Mouse (Mus musculus): ENCODE measurements around the gene Dpysl4. TPM values are rescaled to one million over a fixed set of nuclear protein-coding genes. Genes with fewer than 3 reads are reported as not detected.

Gene Dpysl4
- total RNA-seq, 2 experiments from 2014 or later = 0.23 to 0.75 TPM

- no peak for TF ChIP-seq CTCF (IDR thresholded peaks at IDR 0.05)
- intact Hi-C loops (cut with DNase I) = no loop called here
- no peak overlapping the region for H3K27ac ChIP-seq
- H3K4me3 ChIP-seq = no peak overlapping the region
- DNase-seq = no peak
These were observed 19.3 kb downstream of the Dpysl4 start for GRCm38 (mm10) chr7:139105076-139105475.

DNA sequence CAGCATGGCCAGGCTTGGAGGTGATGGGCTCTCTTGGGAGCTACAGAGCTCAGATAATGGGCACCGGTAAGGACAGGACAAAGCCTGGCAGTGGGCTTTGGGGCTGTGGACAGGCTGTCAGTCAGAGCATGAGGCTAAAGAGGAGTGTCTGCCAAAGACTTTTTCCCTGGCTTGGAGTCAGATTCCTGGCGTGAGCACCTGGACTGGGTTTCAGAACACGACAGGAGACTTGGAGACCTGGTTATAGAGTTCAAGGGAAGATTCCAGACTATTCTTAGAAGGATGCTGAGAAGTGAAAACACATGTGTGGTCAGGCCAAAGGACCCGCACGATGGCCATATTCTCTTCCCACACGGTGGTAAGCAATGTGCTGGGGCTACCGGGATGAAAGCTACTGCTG is 19.9 kb downstream of the Dpysl4 start:
- Histone ChIP-seq H3K4me3 (no peak overlapping the region), H3K27ac (no peak overlapping the region)
- intact Hi-C loops (cut with DNase I) = no loop called here
- DNase-seq = no peak
- no peak for TF ChIP-seq CTCF (IDR thresholded peaks at IDR 0.05)

DNA sequence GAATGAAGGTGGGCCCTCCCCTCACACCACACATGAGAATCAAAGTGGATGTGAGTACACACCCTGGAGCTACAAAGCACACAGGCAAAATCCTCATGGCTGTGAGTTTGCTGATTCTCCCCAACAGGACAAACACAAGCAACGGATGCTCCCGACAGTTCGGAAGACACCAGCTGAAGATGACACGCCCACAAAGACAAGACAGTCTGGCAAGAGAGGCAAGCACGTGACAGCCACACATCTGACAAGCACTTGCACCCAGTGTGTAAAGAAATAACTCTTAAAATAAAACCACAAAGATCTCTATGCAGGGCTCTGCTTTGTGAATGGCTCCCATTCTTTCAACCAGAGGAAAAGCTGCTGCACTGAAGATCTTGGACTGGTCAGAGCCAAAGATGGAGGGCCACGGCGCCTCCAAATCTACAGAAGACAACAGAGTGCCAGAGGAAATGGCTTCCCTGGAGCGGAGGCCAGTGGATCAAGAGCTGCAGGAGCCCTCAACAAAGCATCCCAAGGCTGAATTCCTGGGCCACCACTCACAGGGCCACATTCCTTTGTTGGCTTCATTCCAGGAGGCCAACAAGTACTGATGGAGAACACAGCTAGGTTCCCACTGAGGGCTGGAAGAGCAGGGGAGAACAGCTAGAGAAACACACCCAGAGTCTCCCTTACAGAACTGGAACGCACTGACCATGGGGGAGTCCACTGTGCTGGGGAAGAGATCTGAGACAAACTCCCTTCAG is 22.3 kb downstream of the Dpysl4 start:
- intact Hi-C loops (cut with DNase I) = no loop called here
- no peak for TF ChIP-seq CTCF (IDR thresholded peaks at IDR 0.05)
- Histone ChIP-seq H3K27ac (no peak overlapping the region), H3K4me3 (no peak overlapping the region)
- no peak for DNase-seq

DNA sequence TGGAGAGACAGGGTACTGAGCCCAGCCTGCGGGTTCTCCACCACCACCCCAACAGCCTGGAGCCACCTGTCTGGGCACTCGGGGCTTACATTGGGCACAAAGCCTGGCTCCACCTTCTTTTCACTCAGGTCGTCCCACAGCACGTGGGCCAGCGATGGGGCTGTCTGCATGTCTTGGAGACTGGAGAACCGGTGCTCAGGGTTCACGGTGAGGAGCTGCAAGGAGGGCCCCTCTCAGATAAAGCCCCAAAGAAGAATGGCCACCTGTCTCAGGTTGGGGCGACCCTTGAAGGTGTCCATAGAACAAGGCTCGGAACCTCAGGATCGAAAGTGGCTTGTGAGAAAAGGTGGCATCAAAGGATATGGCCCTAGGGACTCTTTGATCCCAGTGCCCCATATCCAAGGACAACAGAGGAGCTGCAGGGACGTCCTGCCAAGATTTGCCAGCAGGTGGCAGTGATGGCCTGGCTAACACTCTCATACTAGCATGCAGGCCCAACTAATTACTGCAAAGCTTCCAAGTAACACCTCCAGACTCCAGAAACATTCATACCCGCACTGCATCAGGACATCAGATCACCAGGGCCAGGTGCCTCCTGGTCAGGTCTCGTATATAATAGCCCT is 33.5 kb downstream of the Dpysl4 start:
- TF ChIP-seq CTCF (IDR thresholded peaks at IDR 0.05) = peak; percentile 93
- Histone ChIP-seq H3K27ac (no peak overlapping the region), H3K4me3 (no peak overlapping the region)
- intact Hi-C loops (cut with DNase I) = no loop called here
- peak; percentile 77 for DNase-seq

DNA sequence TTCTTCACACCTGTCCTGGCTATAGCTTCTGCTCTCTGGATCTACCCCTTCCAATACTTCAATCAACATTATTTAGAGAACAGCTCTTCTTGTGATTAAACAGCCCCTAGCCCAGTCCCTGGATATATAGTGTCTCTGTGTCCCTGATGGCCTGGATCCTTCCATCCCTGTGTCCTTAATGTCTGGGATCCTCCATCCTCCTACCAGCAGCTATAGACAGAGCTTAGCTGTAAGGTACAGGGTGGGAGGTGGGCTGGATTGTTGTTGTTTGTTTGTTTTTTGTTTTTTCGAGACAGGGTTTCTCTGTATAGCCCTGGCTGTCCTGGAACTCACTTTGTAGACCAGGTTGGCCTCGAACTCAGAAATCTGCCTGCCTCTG is 34.0 kb downstream of the Dpysl4 start:
- no peak for DNase-seq
- no peak for TF ChIP-seq CTCF (IDR thresholded peaks at IDR 0.05)
- no peak overlapping the region for H3K27ac ChIP-seq
- intact Hi-C loops (cut with DNase I) = loop anchor here (5.0 kb wide), 2 partner anchors 83 to 178 kb away; no protein-coding TSS in a partner anchor
- no peak overlapping the region for H3K4me3 ChIP-seq

DNA sequence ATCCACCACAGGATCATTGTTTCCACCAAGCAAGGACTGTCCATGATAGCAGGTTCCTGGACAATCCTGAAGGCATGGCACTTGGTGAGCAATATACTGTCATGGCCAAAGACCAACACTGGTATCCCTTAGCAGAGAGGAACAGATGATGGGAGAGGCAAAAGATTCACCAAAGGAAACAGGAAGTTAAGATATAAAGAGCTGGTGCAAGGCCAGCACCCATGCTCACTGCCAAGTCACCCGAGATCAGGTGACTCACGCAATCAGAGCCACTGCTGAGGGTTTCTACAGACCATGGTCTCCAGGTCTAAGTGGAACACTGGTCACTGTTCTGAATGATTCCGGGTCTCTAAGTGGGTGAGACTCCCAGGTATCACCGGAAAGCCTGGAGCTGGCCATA is 40.1 kb downstream of the Dpysl4 start:
- no peak for DNase-seq
- Histone ChIP-seq H3K4me3 (no peak overlapping the region), H3K27ac (no peak overlapping the region)
- no peak for TF ChIP-seq CTCF (IDR thresholded peaks at IDR 0.05)
- intact Hi-C loops (cut with DNase I) = no loop called here

- H3K4me3 ChIP-seq = no peak overlapping the region
- no peak overlapping the region for H3K27ac ChIP-seq
- DNase-seq = no peak
- intact Hi-C loops (cut with DNase I) = no loop called here
- TF ChIP-seq CTCF (IDR thresholded peaks at IDR 0.05) = no peak
These were observed 40.7 kb downstream of the Dpysl4 start for GRCm38 (mm10) chr7:139126549-139126948.

DNA sequence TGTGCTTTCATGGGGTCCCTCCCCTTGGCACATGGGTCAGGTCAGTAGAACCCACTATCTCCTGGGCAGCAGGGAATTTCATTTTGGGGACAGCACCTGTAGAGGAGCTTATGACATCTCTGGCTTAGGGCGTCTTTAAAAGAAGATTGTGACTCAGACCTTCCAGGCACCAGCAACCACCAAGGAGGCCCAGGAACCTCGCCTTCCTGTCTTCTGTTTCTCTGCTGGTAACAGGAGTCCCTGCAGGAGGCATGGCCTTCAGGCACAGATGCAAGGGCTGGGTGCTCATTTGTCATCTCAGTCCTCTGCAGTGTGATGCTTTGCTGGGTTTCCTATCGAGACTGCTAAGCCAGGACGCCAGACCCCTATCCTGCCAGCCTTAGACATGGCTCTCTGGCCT is 43.2 kb downstream of the Dpysl4 start:
- Histone ChIP-seq H3K27ac (no peak overlapping the region), H3K4me3 (no peak overlapping the region)
- TF ChIP-seq CTCF (IDR thresholded peaks at IDR 0.05) = no peak
- DNase-seq = no peak
- intact Hi-C loops (cut with DNase I) = no loop called here

DNA sequence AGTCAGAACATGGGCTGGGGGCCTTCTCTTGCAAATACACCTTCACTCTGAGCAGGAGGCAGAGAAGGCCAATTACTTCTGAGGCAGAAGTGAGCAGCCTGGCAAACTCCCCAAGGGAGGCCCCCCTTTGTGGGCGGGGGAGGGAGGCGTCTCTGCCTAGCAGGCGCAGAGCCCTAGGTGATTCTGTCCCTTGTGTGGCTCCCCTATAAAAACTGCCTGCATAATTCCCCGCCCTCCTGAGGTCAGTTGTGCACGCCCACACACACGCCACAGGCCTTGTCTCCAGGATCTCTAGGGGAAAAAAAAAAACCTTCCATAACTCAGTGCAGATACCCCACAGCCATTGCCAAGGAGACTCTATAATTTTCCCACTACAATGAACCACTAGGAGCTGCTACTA is 44.6 kb downstream of the Dpysl4 start:
- TF ChIP-seq CTCF (IDR thresholded peaks at IDR 0.05) = no peak
- no peak for DNase-seq
- H3K4me3 ChIP-seq = no peak overlapping the region
- intact Hi-C loops (cut with DNase I) = no loop called here
- no peak overlapping the region for H3K27ac ChIP-seq

GRCm38 (mm10) chr7:139131538-139131937 is 45.7 kb downstream of the Dpysl4 start:
- DNase-seq = no peak
- TF ChIP-seq CTCF (IDR thresholded peaks at IDR 0.05) = no peak
- intact Hi-C loops (cut with DNase I) = no loop called here
- H3K4me3 ChIP-seq = no peak overlapping the region
- no peak overlapping the region for H3K27ac ChIP-seq

DNA sequence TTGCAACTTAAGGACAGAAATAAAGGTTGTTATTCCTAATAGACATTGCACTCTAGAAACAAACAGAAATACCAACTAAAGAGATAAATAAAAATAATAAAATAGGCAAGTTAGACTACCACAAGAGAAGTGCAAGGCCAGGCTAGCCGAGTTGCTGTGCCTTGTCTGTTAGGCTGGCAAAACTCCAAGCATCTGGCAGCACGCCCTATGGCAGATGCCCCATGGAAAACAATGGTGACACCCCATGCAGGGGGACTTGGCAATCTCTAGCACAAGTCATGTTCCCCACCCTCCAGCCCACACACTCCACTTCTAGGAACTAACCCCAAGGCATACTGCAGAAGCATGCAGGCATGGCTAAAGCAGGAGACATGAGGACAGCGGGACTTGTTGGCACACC is 47.6 kb downstream of the Dpysl4 start:
- no peak overlapping the region for H3K4me3 ChIP-seq
- no peak for TF ChIP-seq CTCF (IDR thresholded peaks at IDR 0.05)
- intact Hi-C loops (cut with DNase I) = no loop called here
- DNase-seq = peak; percentile 26
- H3K27ac ChIP-seq = no peak overlapping the region

- no peak overlapping the region for H3K27ac ChIP-seq
- no peak for TF ChIP-seq CTCF (IDR thresholded peaks at IDR 0.05)
- intact Hi-C loops (cut with DNase I) = no loop called here
These were observed 49.4 kb downstream of the Dpysl4 start for GRCm38 (mm10) chr7:139135236-139135635.

GRCm38 (mm10) chr7:139136906-139137491 is 51.2 kb downstream of the Dpysl4 start:
- TF ChIP-seq CTCF (IDR thresholded peaks at IDR 0.05) = no peak
- Histone ChIP-seq H3K27ac (no peak overlapping the region), H3K4me3 (no peak overlapping the region)
- no peak for DNase-seq
- intact Hi-C loops (cut with DNase I) = no loop called here

More at GRCm38 (mm10) chr7:139135236-139135635, 49.4 kb downstream of the Dpysl4 start:
- no peak overlapping the region for H3K4me3 ChIP-seq
- no peak for DNase-seq
